Mouse (Mus musculus): Measurements from ENCODE around the gene C87414.
"Not testable (repeated sequence)": the region's sequence is repeated elsewhere in the genome, so short reads cannot be mapped to it uniquely, and the experiment has no call there.

The C87414 gene

DNA sequence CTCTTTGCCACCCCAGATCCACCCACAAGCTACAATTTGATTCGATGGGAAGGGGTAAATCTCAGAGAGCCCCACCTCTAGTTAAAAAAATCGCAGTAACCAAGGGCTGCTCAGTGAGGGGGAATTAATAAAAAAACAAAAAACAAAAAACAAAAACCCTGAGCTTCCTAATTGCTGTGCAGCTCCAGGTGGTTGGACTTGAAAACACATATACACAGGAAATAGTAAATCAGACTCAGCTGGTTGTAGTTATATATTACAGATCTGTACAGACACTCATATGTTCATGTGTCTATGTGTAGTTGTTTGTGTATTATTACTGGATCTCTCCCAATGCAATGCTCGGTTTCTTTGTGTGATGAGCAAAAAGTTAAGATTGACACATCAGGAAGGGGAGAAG, at the start of gene C87414:
Gene C87414, minus strand, starts transcription at position 101 of the 400 bp plus-strand sequence.
- not testable (repeated sequence) for DNase-seq

DNA sequence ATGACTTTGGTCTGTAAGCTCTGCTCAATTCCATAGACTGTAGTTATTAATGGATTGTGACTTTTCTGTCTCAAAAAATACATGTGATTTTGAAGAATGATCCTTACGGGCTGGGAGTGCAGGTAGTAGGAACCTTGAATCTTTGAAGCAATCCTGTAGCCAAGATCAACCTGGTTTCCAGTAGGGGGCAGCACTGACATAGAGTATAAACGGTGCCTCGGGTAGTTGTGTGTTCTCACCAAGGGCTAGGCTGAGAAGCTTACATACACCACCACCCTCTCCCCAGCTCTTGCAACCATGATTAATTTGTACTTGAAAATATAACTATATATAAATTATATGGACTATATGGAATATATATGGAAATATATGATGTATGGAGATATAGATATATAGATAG, 13.3 kb upstream of the C87414 start:
- DNase-seq = peak; percentile 52

Measured in cerebellum, adult 9-10 months (tissue).